Mouse (Mus musculus): ENCODE data around the gene Immp2l.

Gene Immp2l

DNA sequence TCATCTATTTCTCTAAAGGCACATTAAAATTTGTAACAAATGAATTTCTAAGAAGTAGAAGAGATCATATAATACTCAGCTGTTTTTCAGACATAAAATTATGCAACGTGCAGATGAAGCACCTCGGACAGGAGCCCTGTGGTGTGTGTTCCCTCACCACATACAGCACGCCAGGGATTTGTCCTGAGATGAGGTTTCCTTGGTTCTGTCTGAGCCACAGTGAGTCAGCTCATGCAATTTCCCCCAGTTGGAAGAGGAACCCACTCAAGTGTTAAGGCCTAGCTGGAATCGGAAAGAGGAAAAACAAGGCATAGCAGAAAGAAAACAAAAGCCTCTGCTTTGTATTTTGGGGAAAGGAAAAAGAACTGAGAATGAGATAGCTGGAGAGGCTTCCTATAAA lies 484.7 kb downstream of the Immp2l start:
- in situ Hi-C loops (cut with MboI, MseI) = no loop called here

DNA sequence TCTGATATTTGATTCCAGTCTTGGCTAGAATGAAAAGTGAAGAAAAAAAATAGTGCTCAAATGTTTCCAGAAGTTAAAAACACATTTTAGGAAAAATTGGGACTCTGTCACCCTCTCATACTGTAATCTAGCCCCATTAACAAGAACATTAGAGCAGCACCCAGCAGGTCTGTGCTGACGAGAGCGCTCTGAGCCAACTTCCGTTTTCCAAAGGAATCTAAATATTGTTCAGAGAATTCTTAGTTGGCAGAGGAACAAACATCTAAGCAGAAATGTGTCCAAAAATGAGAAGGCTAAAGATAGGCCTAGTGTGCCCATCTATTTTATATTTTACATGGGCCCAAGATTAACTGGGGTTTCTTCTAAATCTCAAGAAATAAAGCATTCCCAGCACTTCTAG lies 486.7 kb downstream of the Immp2l start:
- in situ Hi-C loops (cut with MboI, MseI) = no loop called here

DNA sequence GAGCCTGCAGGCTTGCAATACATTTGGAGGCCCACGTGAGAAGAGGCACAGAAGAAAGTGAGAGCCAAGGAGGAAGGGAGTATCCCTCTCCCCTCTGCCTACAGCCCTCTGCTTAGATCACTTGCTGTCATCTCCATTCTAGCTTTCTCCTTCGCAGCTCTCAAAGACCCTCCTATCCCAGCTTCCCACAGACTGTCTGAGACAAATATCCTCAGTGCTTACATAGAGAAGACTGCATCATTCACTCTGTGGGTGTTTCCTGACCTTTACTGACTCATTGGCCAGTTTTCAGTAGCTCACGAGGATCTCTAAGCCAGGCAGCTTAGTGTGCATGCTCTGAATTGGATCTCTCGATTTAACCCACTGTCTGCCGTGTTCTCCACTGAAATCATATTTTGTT lies 495.0 kb downstream of the Immp2l start:
- in situ Hi-C loops (cut with MboI, MseI) = no loop called here

DNA sequence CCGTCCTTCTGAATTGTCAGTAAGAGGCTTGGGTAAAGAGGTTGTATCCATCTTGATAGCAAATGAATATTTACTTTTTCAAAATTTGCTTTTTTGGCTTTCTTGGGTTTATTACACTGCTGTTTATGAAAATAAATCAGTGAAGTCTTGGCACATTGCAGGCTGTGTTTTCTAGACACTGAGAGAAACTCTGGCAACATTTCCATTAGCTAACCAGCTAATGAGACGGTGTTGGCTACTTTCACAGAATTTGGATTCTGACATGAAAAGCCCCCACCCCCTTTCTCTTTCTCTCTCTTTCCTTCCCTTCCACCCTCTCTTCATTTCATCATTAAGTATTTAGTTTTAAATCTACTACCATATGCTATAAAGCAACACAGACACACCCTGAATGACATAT lies 496.4 kb downstream of the Immp2l start:
- in situ Hi-C loops (cut with MboI, MseI) = no loop called here

DNA sequence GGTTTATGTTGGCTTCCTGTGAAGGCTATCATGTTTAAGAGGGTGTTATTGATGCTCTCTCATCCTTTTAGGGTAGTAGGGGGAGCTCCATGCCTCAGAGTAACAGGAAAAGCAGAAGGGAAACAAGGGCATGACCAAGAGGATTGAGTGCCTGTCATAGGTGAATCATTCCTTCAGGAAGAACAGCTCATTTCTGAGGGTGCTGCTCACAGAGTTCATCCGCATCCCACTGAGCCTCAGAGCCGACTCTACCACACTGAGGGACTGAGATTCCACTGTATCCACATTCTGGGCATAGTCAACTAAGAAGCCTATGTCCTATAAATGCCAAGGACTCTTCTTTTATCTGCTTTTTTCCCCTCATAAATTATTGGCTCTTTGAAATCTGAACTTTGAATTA lies 497.8 kb downstream of the Immp2l start:
- in situ Hi-C loops (cut with MboI, MseI) = no loop called here

DNA sequence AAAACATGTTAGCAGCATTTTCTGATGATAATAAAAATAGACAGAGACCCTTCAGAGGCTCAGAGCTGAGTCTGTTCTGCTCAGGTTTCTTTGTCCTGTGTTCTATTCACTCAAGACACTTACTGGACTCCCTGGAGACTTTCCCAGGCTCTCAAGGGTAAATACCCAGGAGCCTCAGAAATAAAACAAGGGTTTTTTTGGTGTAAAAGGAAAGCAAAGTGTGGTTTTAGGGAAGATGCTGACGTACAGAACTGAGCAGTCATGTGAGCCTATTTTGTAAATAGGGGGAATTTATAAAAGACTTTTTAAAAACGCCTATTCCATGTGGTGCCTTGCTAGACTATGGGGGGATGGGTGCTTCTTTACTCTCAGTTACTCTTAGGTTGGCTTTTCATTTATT lies 502.8 kb downstream of the Immp2l start:
- in situ Hi-C loops (cut with MboI, MseI) = no loop called here

DNA sequence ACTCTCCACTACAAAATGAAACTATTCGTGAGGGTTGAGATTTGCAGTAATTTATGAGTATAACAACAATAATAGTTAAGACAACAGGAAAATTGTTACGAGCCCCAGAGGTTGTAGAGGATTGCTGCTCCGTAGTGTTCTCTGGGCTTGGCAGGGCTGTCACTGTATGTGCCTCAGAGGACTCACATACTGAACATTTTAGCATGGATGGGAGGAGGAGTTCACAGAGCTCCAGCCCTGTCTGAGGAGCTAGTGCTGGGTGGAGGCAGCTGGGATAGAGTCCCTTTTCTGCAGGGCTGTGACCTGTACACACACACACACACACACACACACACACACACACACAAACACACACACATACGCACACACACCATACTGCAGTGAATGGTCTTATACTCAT lies 504.5 kb downstream of the Immp2l start:
- in situ Hi-C loops (cut with MboI, MseI) = no loop called here

DNA sequence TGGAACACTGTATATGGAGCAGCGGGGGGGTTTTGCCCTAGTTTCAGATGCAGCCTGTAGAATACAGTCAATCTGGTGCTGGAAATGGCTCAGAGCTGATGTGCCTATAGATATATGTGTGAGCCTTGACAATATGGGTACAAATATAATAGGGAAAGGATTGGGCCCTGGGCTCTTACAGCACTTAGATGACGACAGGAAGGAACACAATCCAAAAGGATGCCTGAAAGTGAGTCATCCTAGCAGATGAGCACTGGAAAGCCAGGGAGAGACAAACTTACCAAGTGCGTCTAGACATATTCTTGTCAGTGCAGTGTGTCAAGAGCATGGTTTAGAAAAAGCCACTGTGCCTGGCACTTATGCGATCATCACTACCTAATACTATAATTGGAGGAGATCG lies 516.1 kb downstream of the Immp2l start:
- in situ Hi-C loops (cut with MboI, MseI) = loop anchor here in 1 of 2 experiments (5.0 to 10.0 kb wide), 2 partner anchors 765 to 1037 kb away; no protein-coding TSS in a partner anchor

DNA sequence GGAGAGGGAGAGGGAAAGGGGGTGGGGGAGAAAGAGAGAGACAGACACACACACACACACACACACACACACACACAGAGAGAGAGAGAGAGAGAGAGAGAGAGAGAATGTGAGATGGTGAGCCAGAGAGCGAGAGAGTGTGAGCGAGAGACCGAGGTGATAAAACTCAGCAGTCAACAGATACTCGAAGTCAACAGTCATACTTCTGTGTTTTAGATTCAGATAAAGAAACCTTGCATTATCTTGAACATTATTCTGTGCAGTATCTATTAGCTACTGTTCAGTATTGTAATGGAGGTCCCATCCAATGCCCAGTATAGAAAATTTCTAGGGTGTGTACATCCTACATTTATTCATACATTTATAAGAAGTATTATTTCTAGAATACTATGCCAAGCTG lies 527.7 kb downstream of the Immp2l start:
- in situ Hi-C loops (cut with MboI, MseI) = no loop called here

DNA sequence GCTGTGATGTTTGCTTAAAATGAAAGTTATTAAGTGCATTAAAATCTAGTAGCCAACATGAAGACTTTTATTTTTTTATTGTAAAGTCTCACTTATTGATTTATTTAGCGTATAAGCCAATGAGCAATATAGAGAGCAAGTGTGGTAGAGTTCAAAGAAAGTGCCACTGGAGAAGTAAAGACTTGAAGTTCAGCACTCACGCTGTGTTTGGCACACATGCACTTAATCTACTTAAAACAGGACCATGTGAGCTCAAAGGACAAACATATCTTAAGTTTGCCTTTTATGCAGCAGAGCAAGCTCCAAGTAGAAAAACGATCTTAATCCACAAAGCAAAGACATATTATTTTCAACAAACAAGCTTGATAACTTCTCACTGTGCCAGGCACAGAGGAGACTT lies 533.9 kb downstream of the Immp2l start:
- in situ Hi-C loops (cut with MboI, MseI) = no loop called here

DNA sequence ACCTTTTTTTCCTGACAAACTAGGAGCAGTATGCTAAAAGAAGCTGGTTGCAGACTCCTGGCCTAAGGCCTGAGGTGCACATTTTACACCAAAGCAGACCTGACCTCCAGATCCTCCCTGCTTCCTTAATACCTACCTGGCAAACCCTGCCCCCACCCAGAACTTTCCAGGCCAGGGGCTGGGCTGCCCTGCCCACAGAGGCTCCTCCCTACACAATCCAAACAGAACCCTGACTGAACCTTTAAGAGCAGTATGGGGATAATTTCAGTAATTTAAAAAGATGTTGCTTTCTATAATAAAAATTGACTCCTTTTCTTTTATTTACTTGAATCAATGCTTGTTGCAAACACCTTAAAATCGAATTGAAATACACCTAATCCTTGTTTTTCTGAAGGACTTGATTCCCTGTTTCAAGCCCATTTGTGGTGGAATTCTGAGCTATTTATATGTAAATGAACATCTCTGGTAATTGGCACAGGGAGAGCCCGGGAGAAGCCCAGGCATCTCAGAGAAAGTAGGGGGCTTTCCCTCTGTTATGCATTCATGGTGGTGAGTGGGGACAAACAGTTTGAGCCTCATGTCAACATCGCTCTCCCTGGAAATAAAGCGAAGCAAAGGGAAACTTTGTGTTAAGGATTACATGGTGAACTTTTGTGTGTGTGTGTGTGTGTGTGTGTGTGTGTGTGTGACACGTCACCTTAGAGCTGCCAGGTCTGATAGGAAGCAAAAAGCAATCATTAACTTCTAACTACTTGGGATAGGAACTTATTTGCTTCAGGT lies 535.3 kb downstream of the Immp2l start:
- in situ Hi-C loops (cut with MboI, MseI) = no loop called here

DNA sequence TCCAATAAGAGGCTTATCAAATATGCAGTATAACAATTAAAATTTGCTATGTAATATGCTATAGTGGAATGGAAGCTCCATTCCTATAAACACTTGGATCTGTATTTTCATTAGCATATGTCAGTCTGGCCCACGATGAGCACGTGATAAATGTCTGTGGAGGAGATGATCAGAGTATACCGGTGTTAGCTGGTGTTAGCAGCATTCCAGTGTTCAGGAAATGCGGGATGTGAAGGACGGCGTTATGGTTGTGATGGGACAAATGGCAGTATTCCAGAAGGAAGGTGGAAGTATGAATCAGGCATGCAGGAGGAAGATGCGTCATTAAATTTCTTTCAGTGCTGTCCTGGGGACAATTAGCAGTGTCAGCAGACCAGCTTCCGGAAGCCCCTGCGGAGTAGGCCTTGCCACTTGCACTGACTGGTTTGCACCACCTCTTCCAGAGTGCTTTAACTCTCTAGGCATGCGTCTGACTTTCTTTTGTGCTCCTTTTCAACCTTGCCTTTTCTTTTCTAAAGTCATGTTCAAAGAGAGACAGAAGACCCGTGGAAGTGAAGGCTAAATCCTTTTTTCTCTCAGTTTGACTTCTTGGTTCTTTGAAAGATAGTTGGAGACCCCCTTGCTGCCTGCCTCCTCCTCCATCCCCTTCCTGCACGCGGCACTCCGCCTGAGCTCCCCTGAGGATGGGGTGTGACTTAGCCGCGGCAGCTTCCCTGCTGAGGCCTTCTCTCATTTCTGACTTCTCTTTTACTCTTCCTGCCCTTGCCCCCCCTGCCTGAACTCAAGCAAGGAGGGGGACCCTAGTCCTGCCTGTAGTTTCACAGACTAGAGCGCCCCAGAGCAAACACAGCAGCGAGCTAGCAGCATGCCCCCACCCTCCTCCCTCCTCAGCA lies 541.9 kb downstream of the Immp2l start:
- in situ Hi-C loops (cut with MboI, MseI) = no loop called here

DNA sequence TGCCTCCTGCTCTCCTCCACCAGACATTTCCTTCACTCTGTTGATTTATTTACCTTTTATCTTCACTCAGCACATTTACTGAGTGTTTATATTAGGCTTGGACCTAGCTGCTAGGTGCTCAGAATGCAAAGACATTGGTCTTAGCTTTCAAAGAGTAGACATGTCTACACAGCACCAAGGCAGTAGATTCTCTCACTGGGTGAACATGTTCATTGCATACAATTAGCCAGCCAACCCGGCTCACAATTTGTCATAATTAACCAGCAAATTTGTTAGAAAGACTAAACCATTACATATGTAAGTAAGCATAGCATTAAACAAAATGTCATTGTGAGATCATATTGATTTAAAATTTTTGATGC lies 542.5 kb downstream of the Immp2l start:
- in situ Hi-C loops (cut with MboI, MseI) = no loop called here

DNA sequence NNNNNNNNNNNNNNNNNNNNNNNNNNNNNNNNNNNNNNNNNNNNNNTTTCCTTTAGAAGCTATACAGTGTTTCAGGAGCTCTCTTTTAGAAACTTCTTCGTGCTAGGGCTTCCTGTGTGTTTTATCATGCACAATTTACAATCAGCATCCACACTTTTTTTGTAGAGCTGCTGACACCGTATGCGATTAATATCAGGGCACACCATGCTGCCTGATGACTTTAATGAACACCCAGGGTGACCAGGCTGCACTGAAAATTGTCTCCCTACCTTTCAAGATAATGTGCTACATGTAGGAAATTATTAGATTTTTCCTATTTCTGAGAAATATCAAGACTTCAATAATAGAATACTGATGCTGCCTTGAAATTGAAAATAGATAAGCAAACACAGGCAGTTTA lies 549.9 kb downstream of the Immp2l start:
- in situ Hi-C loops (cut with MboI, MseI) = no loop called here

DNA sequence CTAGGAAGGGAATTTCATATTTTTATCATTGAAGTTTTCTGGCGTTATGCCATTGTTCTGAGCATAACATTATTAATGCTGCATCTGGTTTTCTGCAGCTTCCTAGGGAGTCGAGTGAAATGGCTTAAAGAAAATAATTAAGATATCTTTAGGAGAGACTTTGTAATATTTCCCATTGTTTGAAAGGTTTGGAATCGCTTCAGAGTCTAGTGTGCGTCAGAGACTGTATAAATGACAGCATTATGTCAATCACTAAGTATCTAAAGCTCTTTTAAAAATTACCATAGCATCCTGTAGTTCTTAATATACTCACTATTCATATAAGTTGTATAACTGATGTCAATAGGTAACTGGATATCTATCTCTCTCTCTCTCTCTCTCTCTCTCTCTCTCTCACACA lies 551.3 kb downstream of the Immp2l start:
- in situ Hi-C loops (cut with MboI, MseI) = no loop called here

DNA sequence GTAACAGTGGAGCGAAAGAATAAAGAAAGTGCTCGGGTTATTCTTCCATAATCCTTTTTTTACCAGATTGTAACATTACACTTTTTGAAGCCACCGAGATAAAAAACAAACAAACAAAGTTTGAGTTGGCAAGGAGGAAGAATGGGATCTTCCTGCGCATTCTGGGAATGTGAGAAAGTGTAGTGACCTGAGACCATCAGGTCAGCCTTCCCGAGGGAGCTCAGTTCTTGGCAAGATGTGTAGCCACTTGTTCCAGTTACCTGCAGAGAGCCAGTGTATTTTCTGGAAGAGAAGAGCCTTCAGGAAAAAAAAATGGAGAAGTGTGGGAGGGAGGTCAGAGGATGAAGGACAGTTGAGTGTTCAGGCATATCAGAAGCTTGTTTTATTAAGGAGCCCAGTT lies 569.5 kb downstream of the Immp2l start:
- in situ Hi-C loops (cut with MboI, MseI) = no loop called here

DNA sequence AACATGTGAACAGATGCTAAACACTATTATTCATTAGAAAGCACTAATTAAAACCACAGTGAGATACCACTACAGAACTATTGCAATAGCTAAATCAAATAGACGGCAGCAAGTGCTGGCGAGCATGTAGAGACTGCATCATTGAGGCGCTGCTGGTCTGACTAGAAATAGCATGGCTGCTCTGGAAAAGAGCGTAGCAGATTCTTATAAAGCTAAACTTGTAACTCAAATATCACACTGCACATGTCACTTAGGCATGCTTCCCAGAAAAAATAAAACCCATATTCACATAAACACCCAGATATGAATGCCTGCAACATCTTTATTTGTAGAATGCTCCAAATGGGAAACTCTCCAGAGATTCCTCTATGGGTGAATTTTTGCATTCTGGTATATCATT lies 570.1 kb downstream of the Immp2l start:
- in situ Hi-C loops (cut with MboI, MseI) = no loop called here

DNA sequence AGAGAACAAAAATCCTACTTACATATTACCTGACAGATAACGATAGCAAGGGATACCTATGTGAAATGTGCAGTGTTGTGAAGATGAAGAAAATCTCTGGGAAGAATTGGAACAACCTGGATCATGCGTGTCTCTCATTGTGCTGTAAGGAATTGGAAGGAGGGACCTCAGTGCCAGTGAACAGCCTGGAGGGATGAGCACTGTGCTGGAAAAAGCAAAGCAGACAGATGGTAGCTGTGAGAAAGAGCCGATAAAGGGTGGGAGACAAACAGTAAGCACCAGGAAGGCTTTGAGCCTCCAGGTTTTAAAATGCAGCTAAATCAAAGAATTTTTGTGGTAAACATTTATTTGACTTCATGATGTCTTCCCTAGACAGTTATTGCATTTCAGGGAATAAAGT lies 591.4 kb downstream of the Immp2l start:
- in situ Hi-C loops (cut with MboI, MseI) = no loop called here

DNA sequence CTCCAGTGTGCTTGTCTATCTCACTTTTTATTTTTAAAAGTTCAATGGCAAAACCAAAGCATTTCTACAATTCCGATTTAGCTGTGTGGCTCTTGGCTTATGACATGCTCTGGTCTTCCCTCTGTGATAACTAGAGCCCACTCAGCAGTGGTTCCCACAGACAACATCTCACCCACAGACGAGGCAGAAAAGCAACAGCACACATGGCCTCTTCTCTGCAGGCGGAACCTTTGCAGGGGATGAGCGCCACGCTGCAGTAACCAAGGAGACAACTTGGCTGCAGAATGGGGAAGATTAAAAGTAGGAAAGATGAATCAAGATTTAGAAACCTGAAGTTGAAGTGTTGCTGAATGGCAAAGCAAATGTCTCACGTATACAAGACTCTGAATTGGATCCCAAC lies 597.5 kb downstream of the Immp2l start:
- in situ Hi-C loops (cut with MboI, MseI) = no loop called here

DNA sequence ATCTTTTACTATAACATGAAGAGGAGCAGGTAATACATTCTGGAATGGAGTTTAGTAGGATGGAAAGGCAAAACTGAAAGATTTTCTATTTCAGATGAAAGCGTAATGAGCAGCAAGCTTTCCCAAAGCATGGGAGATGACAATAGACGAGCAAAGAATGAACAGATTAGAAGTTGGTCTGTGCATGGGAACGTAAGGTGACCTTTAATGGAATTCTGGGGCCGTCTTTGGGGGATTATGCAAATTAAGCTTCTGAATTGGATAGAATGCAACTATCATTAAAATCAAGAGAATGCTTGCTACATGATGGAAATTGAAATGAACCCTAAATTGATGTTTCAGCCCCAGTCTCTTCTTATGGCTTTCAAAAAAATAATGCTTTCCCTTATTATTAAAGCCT lies 619.4 kb downstream of the Immp2l start:
- in situ Hi-C loops (cut with MboI, MseI) = no loop called here

DNA sequence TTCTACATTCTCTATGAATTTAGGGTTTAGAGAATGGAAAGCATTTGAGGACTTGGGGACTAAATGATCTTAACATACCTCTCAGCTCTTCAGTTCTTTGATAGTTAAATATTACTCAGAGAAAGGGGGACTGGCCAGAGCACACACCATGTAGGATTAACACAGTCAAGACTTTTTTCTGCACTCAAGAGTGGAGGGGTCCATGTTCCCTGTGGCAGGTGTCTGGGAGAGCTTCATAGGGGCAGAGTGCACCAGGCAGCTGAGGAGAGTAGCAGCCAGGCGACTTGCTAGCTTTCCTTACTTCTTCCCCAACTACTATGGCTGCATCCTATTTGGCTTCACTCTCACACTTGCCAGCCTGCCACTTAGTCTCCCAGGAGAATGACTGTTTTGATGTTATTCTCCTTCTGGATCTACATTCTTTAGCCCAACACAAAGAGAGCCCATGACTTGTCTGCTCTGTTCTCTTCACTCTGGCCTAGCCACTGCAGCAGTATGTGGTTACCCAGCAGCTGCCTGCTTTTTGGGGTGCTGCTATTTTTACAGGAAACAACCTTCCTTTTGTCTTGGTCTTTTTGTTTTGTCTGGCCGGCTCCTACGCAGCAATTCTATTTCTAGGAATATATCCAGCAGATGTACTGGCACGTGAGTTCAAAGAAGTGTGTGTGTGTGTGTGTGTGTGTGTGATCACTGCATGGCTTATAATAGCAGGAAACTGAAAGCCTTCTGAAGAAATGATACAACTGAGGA lies 621.1 kb downstream of the Immp2l start:
- in situ Hi-C loops (cut with MboI, MseI) = no loop called here

DNA sequence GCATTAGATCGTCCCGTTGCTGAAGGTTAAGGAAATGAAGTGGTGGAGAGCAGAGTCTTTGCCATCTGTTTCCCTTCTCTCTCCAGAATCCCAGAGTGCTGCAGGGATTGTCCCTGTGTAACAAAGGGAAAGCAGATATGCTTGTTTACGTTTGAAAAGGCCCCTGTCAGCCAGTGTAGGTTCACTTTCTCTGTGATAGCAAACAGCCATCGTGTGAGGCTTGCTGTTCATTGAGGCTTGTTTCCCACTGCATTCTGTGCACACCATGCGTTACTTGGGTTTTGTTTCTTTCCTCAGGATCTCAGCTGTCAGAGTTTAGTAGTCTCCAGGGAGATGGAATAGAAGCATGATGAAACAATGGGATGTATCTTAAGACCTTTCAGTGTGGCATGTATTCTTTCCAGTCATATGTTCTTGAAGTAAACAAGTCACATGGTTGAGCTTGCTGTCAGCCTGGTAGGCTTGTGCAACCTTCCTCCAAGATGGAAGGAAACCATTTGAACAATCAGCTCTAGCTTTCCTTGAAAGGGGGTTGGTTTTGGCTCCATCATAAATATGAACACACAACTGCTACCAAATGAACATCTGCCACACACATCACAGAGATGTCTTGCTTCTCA lies 623.2 kb downstream of the Immp2l start:
- in situ Hi-C loops (cut with MboI, MseI) = no loop called here

Data from T-helper 17 cell (primary cell).